Mouse (Mus musculus): ENCODE measurements at regions not wholly inside any gene's neighbourhood (a gene's known extent, or its start where the extent isn't known, plus 50 kb on each side); places are given as distances from the start of the nearest gene placed in this dataset.
A peak's percentile ranks its signal among the peaks of the same experiment; 100 is the strongest.

DNA sequence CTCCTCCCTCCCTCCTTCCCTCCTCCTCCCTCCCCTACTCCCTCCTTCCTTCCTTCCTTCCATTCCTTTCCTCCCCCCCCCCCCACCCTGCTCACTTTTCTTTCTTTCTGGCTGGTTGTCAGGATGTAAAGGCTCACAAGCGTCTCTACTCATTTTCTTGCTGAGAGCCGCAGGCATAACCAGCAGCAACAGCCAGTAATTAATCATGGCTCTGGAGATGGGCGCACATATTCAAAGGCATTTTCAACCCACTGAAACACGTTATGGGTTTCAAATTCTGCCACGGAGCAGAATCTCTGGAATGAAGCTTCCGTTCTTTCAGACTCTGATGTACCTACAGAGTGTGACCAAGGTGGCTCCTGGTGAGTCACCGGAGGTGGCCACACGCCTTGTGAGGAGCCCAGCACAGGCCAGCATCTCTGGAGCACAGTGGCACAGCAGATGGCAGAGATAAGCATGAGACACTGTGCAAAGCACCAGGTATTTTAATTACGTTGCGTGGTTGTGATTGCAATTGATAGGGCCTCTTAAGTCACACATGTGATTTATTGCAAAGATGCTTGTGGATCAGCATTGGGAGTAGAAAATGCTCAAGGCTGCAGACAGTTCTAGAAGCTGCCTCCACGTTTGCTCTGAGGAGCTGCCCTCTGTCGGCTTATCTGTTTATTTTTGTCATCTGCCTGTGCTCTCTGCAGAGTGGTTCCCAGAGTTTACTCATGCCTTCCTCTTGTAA lies 236.0 kb downstream of the Mtx2 start:
- no peak for DNase-seq (ENCODE audit: low read depth, low spot score)

DNA sequence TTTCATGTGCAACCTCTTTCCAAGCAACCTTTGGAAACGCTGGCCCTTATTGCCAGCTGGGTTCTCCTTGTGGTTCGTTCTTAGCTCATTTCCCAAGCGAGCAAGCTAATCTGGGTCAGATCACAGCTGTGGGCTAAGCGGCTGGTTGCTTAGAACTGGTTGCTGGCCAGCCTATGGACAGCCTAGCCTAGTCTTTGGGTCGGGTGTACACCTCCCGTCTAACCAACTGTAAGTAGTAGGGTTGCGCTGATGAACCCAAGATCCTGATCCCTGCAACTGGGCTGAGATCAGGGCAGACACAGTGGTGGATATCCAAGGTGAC lies 236.5 kb downstream of the Mtx2 start:
- no peak for DNase-seq (ENCODE audit: low read depth, low spot score)

GRCm38 (mm10) chr2:75064406-75065115 lies 239.0 kb downstream of the Mtx2 start:
- DNase-seq (ENCODE audit: low read depth, low spot score) = no peak

- DNase-seq (ENCODE audit: low read depth, low spot score) = no peak
Measured at GRCm38 (mm10) chr2:75065304-75065703, 239.7 kb downstream of the Mtx2 start.

DNA sequence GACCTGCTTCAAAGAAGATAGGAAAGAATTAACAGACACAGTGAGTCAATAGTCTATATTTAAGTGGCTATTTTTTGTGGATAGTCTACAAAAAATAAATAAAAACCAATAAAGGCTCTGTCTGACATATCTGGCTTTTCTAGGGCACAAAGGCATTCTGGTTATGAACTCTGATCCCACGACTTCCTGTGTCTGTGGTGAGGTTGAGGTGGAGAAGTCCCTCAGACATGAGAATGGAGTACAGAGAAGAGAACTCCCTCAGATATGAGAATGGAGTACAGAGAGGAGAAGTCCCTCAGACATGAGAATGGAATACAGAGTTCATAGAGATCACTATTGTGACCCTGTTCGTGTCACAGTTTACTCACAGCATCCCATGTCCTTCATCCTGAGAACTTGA lies 243.7 kb downstream of the Mtx2 start:
- no peak for DNase-seq (ENCODE audit: low read depth, low spot score)

GRCm38 (mm10) chr2:75072021-75072420 lies 246.4 kb downstream of the Mtx2 start:
- DNase-seq (ENCODE audit: low read depth, low spot score) = no peak

GRCm38 (mm10) chr2:75072471-75072870 lies 246.9 kb downstream of the Mtx2 start:
- DNase-seq (ENCODE audit: low read depth, low spot score) = no peak

GRCm38 (mm10) chr2:75073178-75073577 lies 247.6 kb downstream of the Mtx2 start:
- no peak for DNase-seq (ENCODE audit: low read depth, low spot score)

DNA sequence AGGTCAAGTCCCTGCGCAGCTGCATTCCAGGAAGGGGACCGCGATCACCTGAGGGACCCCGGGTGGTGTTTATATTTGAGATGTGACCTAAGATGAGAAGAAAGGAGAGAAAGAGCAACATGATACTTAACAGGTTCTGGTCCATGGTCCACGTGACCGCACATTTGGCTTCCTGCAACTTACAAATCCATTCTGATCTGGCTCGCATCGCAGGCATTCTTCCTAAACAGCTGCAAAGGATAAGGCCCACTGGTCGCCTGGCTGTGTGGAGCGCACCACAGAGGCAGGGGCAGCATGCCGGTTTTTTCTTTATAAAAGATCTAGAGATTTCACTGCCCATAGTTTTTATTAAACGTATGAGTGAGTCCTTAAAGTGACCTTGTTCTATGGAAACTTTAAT lies 261.6 kb downstream of the Mtx2 start:
- DNase-seq (ENCODE audit: low read depth, low spot score) = no peak

- DNase-seq (ENCODE audit: low read depth, low spot score) = no peak
Measured at GRCm38 (mm10) chr2:75089186-75089585, 263.6 kb downstream of the Mtx2 start.

DNA sequence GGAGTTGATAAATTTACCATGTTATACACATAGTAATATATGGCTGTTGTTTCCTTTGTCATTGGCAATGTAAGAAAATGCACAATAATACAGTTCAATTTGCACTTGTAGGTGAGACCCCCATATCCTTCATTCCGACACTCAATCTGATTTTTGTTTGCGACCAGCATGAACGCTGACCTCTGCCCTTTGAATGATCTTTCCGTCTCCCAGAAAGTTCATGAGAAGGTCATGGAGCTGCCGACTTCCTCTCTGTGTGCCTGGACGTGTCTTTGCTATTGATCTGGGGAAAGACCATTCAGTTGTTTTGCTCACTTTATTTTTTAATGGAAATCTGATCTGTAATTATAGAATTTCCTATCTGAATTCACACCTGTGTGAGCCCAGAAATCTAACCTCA lies 264.0 kb downstream of the Mtx2 start:
- DNase-seq (ENCODE audit: low read depth, low spot score) = no peak

DNA sequence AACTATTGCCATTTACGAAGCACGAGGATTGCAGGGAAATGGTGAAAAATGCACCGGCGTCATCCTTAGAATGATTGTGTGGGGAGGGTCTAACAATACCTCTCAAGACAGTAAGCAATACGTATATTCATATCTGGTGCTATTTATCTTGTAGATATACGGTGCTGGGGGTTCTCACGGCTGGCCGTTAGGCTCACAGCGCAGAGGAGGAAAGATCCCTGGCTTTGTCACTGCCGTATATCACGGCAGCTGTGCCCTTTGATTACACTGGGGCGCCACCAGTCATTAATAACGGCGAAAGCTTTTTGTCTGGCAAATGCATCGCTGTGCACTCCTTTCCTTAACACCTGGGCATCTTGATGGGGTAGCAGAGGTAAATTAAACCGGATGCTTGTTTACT lies 264.8 kb downstream of the Mtx2 start:
- no peak for DNase-seq (ENCODE audit: low read depth, low spot score)

DNA sequence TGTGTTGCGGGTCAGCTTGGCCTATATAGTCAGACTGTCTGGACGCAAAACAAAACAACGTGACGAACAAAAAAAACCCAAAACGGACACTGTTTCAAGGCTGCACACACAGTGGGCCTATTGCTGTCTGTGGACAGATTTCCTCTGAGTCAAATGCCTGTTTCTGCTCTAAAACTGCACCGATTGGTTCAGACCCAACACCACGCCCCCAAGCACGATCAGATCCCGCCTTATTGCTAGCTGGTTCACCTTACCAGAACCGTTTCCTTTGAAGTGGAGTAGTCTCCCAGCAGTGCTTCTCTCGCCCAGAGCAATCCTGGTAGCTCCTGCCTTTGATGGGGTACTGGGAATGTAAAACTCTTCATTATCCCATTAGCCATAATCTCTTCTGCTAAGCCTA lies 275.9 kb downstream of the Mtx2 start:
- DNase-seq (ENCODE audit: low read depth, low spot score) = no peak

- DNase-seq (ENCODE audit: low read depth, low spot score) = no peak
Measured at GRCm38 (mm10) chr2:75112751-75113150, 287.1 kb downstream of the Mtx2 start.

GRCm38 (mm10) chr2:75114375-75114774 lies 288.8 kb downstream of the Mtx2 start:
- no peak for DNase-seq (ENCODE audit: low read depth, low spot score)

- no peak for DNase-seq (ENCODE audit: low read depth, low spot score)
Measured at GRCm38 (mm10) chr2:75118348-75118926, 292.8 kb downstream of the Mtx2 start.

DNA sequence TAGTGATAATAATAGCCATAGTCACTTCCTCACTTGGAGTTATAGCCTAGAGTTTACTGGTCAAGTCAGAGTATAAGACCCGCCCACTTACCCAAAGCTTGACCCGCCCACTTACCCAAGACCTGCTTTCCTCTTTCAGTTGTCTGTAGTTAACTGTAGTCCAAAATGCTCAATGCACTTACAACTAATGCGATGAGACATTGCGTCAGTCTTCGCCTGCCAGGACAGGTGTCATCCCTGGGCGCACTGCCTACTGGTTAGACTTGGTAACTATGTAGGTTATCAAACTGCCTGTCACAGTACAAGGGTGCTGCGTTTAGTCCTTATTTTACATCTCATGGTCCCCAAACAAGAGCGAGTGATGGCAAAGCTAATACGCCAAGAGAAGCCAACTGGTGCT lies 294.0 kb downstream of the Mtx2 start:
- no peak for DNase-seq (ENCODE audit: low read depth, low spot score)

- DNase-seq (ENCODE audit: low read depth, low spot score) = no peak
Measured at GRCm38 (mm10) chr2:75133298-75134080, 307.9 kb downstream of the Mtx2 start.

- no peak for DNase-seq (ENCODE audit: low read depth, low spot score)
Measured at GRCm38 (mm10) chr2:75136618-75137017, 311.0 kb downstream of the Mtx2 start.

- DNase-seq (ENCODE audit: low read depth, low spot score) = no peak
Measured at GRCm38 (mm10) chr2:75137133-75137982, 311.8 kb downstream of the Mtx2 start.

- DNase-seq (ENCODE audit: low read depth, low spot score) = peak; percentile 5
Measured at GRCm38 (mm10) chr2:75137983-75138745, 312.6 kb downstream of the Mtx2 start.

Measured in A20 (cell line).